Mouse (Mus musculus): ENCODE measurements around the gene Myo18b. TPM values are rescaled to one million over a fixed set of nuclear protein-coding genes. Genes with fewer than 3 reads are reported as not detected.

Gene Myo18b
- polyA plus RNA-seq, 1 experiment = 0.75 TPM

Other genes starting within 250 kb of the Myo18b start
- 35.9 and 40.2 TPM in 2 replicates for gene Grk3, start 119.4 kb upstream of the Myo18b start, polyA plus RNA-seq (2012; ENCODE audit: insufficient read depth, insufficient read length, missing spikeins)
- gene Crybb2, start 173.8 kb upstream of the Myo18b start, polyA plus RNA-seq (2012; ENCODE audit: insufficient read depth, insufficient read length, missing spikeins) = not detected in 2 replicates
- not detected in 2 replicates for gene Crybb3, start 185.2 kb upstream of the Myo18b start, polyA plus RNA-seq (2012; ENCODE audit: insufficient read depth, insufficient read length, missing spikeins)

All from brown adipose tissue, adult 24 weeks (tissue).